Mouse (Mus musculus) heart, postnatal 0 days (tissue): ENCODE data around the gene Cdyl2. TPM values are rescaled to one million over a fixed set of nuclear protein-coding genes. Genes with fewer than 3 reads are reported as not detected.
A peak's percentile ranks its signal among the peaks of the same experiment; 100 is the strongest.

ENCODE experiments used
- ATAC-seq: fragments of 200-750 bp; cut with Nextera tagmentation; 2 replicates; pipeline ENCODE4 v1.8.0; 2017; ENCODE audit warnings: low read depth, moderate number of reproducible peaks, moderate library complexity; ENCODE audit not compliant: insufficient read depth
- DNase-seq: peaks from one replicate; pipeline ENCODE4 v3.0.0-alpha.2; 2016; ENCODE audit warnings: low spot score
- H3K27ac ChIP-seq: fragments of 300-500 bp; sonication (generic); 2 replicates; pipeline ENCODE4 v1.5.1; 2014; ENCODE audit warnings: low read depth, mild to moderate bottlenecking
- H3K27me3 ChIP-seq: fragments of 300-500 bp; sonication (generic); 2 replicates; pipeline ENCODE4 v1.6.1; 2014; ENCODE audit warnings: low read length, mixed read lengths; ENCODE audit not compliant: control insufficient read depth, insufficient read depth
- H3K36me3 ChIP-seq: fragments of 300-500 bp; sonication (generic); replicated peaks from 2 replicates; pipeline ENCODE4 v1.6.1; 2014; ENCODE audit warnings: low read length, mixed read lengths; ENCODE audit not compliant: control insufficient read depth, insufficient read depth
- H3K4me1 ChIP-seq: fragments of 300-500 bp; sonication (generic); 2 replicates; pipeline ENCODE4 v1.6.1; 2014; ENCODE audit warnings: antibody characterized with exemption; ENCODE audit not compliant: control insufficient read depth, insufficient read depth
- H3K4me2 ChIP-seq: fragments of 300-500 bp; sonication (generic); 2 replicates; pipeline ENCODE4 v1.6.1; 2014; ENCODE audit warnings: low read depth, mild to moderate bottlenecking, low read length, moderate library complexity
- H3K4me3 ChIP-seq: fragments of 300-500 bp; sonication (generic); 2 replicates; pipeline ENCODE4 v1.5.1; 2014; ENCODE audit warnings: low read depth, low read length
- H3K9ac ChIP-seq: fragments of 300-500 bp; sonication (generic); replicated peaks from 2 replicates; pipeline ENCODE4 v1.6.1; 2014; ENCODE audit warnings: low read depth, low read length, mixed read lengths
- H3K9me3 ChIP-seq: fragments of 300-500 bp; sonication (generic); replicated peaks from 2 replicates; pipeline ENCODE4 v1.6.1; 2016; ENCODE audit warnings: low read length; ENCODE audit not compliant: control insufficient read depth
- CTCF ChIP-seq: IDR thresholded peaks from 2 replicates; pipeline ENCODE4 v1.5.1; 2016; ENCODE audit warnings: antibody characterized with exemption, control low read depth, low read depth
- EP300 ChIP-seq: IDR thresholded peaks from 2 replicates; pipeline ENCODE4 v1.6.1; 2016; ENCODE audit warnings: antibody characterized with exemption, low read depth
- WGBS: fragments of 180-500 bp; shearing (Covaris S2); extraction: QIAGEN DNeasy Blood & Tissue Kit; methylation state at CpG from one replicate; pipeline ENCODE4 v1.1.7; 2014; 5-methylcytosine and 5-hydroxymethylcytosine counted together
- polyA plus RNA-seq: library from polyadenylated mRNA; unstranded; fragments of >200 nt; fragmentation: Nextera tagmentation; extraction: Ambion mirVana; gene quantifications from 2 replicates; pipeline ENCODE4 v1.2.1, GENCODE M21; 2015
- total RNA-seq: library from RNA; depleted of rRNA; stranded (reverse); fragments of >200 nt; gene quantifications from 2 replicates; pipeline ENCODE4 v1.2.3, GENCODE M21; 2014; ENCODE audit warnings: low replicate concordance

The Cdyl2 gene
- total and polyA plus RNA-seq, 2 experiments from 2014 or later, result 3.3 to 4.7 TPM

DNA sequence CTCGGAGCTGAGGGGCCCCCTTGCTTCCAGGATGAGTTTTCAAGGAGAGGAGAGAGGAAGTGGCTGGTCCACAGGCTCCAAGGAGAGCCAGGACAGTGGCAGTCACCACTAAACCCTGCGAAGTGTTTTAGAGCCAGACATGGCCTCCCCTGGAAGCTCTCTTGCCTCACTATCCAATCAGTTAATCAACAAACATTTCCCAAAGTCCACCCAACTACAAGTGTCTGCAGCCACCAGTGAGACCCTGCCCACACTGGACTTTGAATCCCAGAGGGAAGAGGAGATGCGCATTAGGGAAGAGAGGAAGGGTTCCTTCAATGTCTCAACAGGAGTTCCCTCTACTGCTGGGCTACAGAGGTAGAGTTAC is 840 bp upstream of the Cdyl2 start:
- 34% methylated on average over 3 of the region's 3 CpGs for WGBS
- Histone ChIP-seq H3K4me1 (no peaks in the 10 kb centered on the region), H3K4me2 (peak overlapping the region; percentile 93), H3K9me3 (0 out of 2 replicates have a peak, but pooled peaks cover 3% of the 10 kb centered on the region), H3K27me3 (peaks cover 11% of the 10 kb centered on the region), H3K27ac (no peak overlapping the region), H3K9ac (peak overlapping the region; percentile 92; the same call in 1 of the 2 replicates), H3K36me3 (no peaks in the 10 kb centered on the region), H3K4me3 (peak overlapping the region; percentile 98)
- ATAC-seq (no peak), DNase-seq (no peak)
- no peak for TF ChIP-seq CTCF
- no peak for TF ChIP-seq EP300

DNA sequence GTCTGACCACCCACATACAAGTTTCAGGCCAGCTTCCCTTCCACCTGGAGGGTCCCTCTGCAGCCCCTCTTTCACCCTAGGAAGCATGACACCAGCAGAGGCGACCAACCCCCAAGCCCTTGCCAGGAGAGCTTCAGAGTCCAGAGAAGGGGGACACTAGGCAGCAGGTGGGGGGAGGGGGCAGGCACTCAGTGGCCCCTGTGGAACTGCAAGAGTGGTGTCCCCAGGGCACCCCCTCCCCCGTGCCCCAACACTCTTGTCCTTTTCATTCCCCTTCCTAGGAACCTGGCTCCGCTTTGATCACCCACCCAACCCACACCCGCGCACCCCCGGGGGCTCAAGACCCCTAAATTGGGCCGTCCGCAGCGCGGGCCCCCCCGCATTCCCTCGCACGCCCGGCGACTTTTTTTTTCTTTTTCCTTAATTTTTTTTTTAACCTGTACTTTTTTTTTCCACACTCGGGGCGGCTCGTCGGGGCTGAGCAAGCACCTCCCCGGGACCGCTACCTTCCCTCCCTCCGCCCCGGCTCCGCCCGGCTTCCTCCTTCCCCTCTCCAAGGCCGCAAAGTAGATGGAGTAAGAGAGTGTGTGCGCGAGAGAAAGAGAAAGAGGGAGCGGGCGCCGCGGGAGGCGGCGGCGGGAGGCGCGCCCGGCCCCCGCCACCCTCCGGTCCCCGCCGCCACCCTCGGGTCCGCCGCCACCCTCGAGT is 661 bp downstream of the Cdyl2 start:
- Histone ChIP-seq H3K4me1 (no peaks in the 10 kb centered on the region), H3K9ac (peak overlapping the region; percentile 92), H3K4me3 (peak overlapping the region; percentile 98), H3K27me3 (peaks cover 11% of the 10 kb centered on the region), H3K9me3 (0 out of 2 replicates have a peak, but pooled peaks cover 5% of the 10 kb centered on the region), H3K4me2 (peak overlapping the region; percentile 93), H3K27ac (peak overlapping the region; percentile 82), H3K36me3 (no peaks in the 10 kb centered on the region)
- DNase-seq, result peak; percentile 14
- ATAC-seq, result peak; percentile 55
- TF ChIP-seq EP300, result no peak
- no peak for TF ChIP-seq CTCF
- whole genome bisulfite sequencing, result 2% methylated on average over 43 of the region's 46 CpGs

DNA sequence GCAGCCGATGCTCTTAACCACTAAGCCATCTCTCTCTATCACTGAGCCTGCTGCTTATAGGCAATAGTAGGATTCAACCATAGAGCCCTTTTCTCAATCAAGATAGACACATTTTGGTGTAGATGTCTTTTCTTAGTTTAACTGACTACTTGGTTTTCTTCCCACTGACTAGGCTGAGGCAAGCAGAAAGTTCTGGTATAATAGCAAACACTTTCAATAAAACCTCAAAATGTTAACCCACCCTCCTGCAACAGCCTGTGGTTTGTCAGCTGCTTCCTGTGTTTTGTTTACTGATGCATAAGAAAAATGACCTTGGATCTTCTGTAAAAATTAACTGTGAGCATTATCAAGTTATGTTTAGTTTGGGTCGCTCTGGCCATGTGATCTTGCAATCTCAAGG is 11.3 kb downstream of the Cdyl2 start:
- Histone ChIP-seq H3K36me3 (no peaks in the 10 kb centered on the region), H3K9ac (no peak overlapping the region), H3K27me3 (no peaks in the 10 kb centered on the region), H3K4me3 (no peak overlapping the region), H3K27ac (no peak overlapping the region), H3K9me3 (0 out of 2 replicates have a peak, but pooled peaks cover 3% of the 10 kb centered on the region), H3K4me1 (no peaks in the 10 kb centered on the region), H3K4me2 (no peak overlapping the region)
- TF ChIP-seq EP300, result no peak
- TF ChIP-seq CTCF, result no peak
- DNase-seq (no peak), ATAC-seq (no peak)
- 75% methylated on average over 2 of the region's 2 CpGs for WGBS

DNA sequence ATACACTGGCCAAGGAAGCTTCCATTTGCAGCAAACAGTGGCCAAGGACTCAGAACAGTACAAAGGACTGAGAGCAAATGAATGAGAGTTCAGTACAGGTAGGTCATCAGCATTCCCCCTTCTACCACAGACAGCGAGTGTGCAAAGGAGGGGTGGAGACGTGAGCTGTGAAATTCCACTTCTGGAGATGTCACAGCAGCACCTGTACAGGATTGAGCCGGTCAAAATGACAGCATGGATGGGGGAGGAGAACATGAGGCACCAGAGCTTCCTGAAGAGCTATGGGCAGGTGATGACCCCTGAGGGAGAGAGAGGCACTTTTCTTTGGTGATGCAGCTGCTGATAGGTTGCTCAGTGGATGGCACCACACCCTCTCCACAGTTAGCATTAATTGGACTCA is 25.3 kb downstream of the Cdyl2 start:
- WGBS, result 64% methylated on average over 3 of the region's 3 CpGs
- no peak for ATAC-seq
- no peak overlapping the region for H3K9ac ChIP-seq

DNA sequence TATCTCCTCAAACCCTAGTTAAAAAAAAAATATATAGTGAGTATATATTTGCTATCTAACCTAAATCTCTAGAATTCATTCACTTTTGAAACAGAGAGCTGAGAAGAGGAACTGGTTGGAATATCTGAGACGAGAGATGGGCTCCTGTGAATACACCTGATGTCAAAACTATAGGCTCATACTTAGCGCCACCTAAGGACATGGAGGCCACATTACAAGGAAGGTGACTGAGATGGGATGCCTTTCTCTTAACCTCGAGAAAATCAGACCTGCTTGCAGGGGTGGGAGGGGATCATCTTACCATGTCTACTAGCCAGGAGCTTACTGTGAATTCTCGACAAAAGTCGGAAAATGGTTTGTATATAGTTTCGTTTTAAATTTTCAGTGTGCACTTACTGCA is 30.3 kb downstream of the Cdyl2 start:
- no peak for DNase-seq

More for the DNA sequence above, 25.3 kb downstream of the Cdyl2 start:
- Histone ChIP-seq H3K4me3 (no peak overlapping the region), H3K27me3 (no peaks in the 10 kb centered on the region), H3K4me1 (no peaks in the 10 kb centered on the region), H3K9me3 (peaks cover 8% of the 10 kb centered on the region; the same call in 1 of the 2 replicates), H3K36me3 (no peaks in the 10 kb centered on the region), H3K4me2 (no peak overlapping the region), H3K27ac (no peak overlapping the region)
- no peak for DNase-seq
- TF ChIP-seq CTCF, result no peak
- no peak for TF ChIP-seq EP300

DNA sequence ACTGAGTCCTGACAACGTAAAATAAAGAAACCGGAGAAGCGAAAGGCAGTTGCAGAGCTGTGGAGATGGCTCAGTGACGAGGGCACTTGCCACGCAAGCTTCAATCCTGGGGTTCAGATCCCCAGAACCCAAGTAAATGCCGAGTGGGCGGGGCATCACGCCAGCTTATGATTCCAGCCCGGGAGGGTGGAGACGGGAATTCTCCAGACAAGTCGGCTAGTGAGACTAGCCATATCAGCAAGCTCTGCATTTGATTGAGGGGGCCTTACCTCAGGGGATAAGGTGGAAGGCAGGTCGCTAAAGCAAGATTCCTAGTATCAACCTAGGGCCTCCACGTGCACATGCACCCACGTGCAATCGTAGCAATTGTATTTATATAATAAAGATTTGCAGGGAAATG is 39.9 kb downstream of the Cdyl2 start:
- 71% methylated on average over 15 of the region's 15 CpGs for WGBS
- Histone ChIP-seq H3K36me3 (no peaks in the 10 kb centered on the region), H3K27me3 (no peaks in the 10 kb centered on the region), H3K9ac (no peak overlapping the region), H3K9me3 (peaks cover 4% of the 10 kb centered on the region; the same call in 1 of the 2 replicates), H3K27ac (no peak overlapping the region), H3K4me2 (no peak overlapping the region), H3K4me1 (no peaks in the 10 kb centered on the region), H3K4me3 (no peak overlapping the region)
- TF ChIP-seq CTCF, result no peak
- no peak for TF ChIP-seq EP300
- ATAC-seq (no peak), DNase-seq (no peak)

More for the DNA sequence above, 30.3 kb downstream of the Cdyl2 start:
- Histone ChIP-seq H3K9ac (no peak overlapping the region), H3K4me1 (no peaks in the 10 kb centered on the region), H3K4me2 (no peak overlapping the region), H3K9me3 (peaks cover 15% of the 10 kb centered on the region), H3K27ac (no peak overlapping the region), H3K4me3 (no peak overlapping the region), H3K36me3 (no peaks in the 10 kb centered on the region), H3K27me3 (no peaks in the 10 kb centered on the region)
- 78% methylated on average over 6 of the region's 6 CpGs for WGBS
- no peak for ATAC-seq
- TF ChIP-seq CTCF (no peak), EP300 (no peak)
